Mouse (Mus musculus): ENCODE results near the gene Elmo3.

The Elmo3 gene

DNA sequence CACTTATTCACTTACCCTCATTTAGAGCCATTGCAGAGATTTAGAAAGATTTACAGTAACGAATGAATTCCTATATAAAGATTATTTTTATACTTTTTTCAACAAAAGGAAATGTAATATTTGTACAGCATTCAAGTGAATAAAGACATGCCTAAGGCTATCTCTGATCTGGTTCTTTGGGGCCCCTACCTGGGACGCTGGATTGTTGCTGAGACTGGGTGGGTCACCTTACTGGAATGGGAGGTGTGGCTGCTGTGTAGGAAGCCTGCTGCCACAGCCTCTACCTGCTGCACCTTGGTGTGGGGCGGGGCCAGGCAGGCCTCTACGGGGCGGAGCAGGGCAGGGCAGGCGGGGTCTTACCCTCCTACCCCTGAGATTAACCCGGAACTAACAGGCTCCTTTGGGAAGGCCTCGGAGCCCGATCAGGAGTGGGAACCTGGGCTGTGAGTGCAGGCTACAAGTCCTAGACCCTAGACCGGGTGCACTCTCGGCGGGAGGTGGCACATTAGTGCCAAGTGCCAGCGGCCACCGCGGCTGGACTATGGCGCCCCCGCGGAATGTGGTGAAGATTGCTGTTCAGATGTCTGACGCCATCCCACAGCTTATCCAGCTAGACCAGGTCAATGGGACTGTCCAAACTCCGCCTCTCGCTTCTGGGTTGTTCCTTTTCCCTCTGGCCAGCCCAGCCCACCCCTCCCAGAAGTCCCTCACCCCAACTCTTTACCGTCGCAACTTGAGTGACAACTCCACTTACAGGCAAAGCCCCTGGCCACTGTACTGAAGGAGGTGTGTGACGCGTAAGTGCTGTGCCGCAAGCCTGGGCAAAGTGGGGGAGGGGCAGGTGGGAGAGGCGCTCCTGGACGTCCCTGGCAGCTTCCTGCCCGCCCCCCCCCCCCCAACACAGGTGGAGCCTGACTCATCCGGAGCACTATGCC lies at the start of gene Elmo3:
Gene Elmo3, plus strand, starts transcription at position 391 of the 935 bp plus-strand sequence.
- no peak for DNase-seq (ENCODE audit: low read depth)

DNA sequence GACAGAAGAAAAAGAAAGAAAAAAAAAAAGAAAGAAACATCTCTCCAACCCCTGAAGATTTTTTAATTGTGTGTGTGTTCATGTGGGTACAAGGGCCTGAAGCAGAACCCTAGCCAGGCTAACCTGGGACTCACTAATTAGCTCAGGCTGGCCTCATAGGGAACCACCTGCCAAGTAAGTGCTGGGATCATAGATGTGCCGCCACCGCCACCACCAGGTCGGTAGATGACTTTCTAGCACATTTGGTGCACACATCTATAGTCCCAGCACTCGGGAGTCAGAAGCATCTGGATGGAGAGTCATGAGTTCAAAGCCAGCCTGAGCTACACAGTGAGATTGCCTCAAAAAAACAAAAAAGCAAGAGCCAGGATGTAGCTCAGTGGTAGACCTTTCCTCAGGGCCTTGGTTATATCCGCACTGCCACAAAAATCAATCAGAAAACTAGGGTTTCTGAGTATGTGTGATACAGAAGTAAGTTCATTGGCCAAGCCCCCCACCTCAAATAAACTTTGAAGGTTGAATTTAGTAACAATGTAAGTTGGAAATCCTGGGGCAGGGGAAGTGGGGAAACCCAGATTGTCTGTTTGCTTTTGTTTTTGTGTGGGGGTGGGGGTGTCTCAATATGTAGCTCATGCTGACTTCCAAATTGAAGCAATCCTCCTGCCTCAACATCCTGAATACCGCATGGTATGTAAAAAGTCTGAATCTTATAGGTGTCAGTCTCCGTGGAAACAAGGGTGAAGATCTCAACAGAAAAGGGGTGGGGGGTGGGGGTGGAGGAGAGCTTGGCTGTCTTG lies 47.9 kb upstream of the Elmo3 start:
- no peak for DNase-seq (ENCODE audit: low read depth)

DNA sequence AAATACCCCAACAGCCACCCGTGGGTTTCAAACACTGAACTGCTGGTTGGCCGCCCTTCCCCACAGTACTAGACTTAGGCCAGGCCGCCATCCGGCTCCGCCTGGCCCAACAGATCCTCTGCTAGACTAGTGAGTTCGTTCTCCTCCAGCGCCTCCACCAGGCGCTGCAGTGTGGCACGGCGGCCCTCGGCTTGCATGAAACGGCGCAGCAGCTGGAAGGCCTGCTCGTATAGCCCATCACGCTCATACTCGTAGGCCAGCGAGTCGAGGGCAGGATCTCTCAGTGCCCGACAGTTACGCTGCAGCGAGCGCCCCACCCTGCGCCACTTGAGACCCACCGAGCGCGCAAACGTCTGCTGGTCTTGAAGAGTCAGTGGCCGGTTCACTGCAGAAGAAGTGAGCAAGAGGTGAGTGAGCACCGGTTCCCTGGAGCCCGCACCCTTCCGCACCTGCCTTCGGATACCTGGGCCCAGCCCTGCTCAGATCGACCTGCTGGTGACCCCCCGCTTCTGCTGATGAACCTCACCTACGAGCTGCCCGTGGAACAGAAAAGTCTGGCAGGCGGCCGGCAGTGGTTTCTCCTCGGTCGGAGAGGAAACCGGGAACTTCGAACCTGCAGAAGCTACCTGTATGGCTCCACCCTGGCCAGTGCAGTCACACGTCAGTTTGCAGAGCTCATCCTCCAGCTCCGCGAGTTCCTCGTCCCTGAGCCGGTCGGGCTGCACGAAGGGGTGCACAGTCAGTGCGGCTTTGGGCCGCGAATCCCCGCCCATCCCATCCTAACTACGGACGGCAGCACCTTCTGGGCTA lies 46.3 kb upstream of the Elmo3 start:
- no peak for DNase-seq (ENCODE audit: low read depth)

DNA sequence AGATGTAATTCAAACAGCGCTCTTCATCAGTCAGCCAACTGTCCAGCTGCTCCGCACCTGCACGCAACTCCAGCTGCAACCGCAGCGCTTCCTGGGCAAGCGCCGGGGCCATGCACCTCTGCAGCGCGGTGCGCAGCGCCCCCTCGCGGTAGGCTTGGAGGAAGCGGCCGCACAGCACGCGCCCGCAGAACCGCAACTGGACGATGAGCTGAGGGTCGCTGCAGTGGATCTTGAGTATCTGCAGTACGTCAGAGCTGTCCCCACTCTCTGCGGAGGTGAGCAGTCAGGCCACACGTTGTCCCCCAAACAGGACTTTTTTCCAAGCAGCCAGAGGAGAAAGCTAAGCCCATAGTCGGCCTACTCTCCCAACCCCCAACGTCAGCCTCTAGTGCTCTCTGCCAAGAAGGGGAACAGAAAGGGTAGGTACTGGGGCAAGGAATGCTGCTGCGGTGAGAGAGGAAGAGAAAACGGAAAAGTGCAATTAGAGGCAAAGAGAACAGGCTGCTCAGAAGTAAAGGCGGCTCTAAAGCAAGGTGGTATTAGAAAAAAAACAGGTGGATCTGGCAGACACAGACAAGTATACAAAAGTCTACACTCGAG lies 45.6 kb upstream of the Elmo3 start:
- DNase-seq (ENCODE audit: low read depth), result no peak

DNA sequence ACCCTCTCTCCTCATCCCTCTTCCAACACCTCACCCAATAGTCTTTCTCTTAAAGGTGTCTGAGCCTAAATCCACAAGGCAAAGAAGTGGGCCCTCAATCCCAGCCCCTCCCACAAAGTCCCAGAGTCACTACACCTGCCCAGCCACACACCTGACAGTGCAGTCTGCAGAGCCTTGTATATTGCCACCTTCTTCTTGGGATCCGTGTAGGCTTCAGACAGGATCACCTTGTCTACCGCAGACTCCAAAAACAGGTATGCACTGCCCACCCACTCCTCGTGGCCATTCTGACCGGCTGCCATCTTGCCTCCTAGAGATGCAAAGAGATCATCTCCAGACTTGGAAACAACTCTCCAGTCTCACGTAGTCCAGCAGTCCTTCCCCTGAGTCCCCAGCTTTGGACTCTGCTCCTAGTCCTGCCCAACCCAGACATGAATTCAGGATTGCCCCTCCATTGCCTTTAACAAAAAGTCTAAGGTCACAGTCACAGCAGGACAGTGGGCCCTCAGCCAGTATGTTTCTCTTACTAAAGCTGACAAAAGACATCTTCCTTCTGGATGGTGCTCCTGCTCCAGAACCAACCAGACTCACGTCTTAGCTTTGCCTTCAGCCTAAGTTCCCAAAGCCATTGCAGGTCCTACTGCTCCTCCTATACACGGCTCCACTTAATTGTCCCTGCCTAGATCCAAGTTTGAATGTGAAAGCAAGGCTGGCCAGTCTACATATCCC lies 44.9 kb upstream of the Elmo3 start:
- no peak for DNase-seq (ENCODE audit: low read depth)

DNA sequence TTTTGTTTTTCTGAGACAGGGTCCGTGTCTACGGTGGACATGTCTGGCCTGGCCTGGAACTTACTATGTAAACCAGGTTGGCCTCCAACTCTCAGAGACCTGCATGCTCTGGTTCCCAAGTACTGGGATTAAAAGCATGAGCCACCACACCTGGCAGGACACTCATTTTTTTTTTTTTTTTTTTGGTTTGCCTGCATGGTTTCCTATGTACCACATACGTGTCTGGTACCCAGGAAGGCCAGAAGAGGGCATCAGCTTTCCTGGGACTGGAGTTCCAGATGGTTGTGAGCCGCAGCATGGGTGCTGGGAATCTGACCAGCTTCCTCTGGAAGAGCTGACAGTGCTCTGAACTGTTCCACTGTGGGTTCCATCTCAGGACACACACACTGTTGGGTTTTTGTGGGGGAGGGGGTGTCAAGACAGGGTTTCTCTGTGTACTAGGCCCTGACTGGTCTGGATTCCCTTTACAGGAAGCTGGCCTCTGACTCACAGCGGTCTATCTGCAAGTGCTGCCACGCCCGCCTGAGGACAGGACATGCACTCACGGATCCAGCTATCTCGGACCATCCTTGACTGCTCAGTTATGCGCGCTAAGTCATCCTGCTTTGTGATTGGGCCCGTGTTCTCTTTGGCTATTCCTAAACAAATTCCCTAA lies 43.9 kb upstream of the Elmo3 start:
- DNase-seq (ENCODE audit: low read depth), result no peak

DNA sequence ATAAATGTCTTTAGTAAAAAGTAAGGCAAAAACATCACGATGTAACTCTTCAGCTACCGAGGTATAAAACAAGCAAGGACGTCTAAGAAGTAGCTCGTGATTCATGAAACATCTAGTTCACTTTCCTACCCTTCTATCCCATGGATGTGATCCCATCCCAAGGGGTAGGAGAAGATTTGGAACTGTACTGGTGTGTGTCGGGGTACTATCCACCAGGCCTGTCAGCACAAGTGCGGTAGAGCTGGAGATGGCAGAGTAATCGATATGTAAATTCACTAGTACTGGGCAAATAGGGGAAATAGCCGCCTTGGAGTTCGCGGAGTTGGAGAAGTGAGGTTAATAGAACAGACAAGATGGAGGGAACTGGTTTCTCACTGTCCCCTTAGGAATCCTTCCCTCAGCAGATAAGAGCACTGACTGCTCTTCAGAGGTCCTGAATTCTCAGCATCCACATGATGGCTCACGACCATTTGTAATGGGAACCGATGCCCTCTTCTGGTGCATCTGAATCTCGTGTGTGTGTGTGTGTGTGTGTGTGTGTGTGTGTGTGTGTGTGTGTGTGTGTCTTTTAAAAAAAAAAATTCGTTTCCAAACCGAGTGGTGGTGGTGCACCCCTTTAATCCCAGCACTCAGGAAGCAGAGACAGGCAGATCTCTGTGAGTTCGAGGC lies 42.0 kb upstream of the Elmo3 start:
- DNase-seq (ENCODE audit: low read depth), result no peak

DNA sequence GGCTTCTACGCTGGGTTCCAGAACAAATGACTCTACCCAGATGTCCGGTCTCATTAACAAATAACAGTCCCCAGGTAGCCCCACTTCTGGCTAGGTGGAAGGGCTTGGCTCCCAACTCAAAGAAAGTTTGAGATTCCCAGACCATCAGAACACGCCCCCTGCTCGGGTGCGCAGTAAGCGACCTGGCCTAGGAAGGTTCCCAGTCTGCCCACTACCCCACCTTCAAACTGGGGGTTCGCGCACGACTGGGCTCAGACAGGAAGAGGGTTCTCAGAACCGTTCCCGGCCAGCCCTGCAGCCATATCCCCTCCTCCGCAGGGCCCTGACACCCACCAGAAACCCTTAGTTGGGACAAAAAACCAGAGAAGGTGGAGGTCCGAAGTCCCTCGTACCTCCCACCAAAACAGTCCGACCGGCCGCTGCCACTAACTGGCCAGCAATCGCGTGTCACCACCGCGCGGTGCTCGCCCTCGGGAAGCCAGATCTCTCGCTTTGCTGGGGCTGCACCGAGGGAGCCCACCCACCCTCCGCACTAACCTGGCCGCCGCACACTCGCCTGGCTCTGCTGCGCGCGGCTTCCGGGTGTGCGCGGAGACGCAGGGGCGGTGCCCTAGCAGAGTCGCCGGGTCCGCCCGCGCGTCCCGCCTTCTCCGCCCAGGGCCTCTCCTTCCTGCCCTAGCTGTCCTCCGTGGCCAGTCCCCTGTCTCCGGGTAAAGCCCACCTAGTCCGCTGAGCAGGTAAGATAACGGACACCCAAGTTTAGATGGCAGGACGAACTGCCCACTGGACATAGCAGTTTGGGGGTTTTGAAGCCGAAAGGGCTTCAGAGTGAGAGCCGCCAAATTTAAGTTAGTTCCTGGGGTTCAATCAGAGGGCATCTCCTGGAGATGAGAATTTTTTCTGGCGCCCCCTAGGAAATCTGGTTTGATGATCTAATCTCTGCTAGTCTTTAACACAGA lies 41.1 kb upstream of the Elmo3 start, which contains the start of the genes Tradd and Fbxl8:
Gene Tradd, minus strand, starts transcription at position 586 of the 959 bp plus-strand sequence.
Gene Fbxl8, plus strand, starts transcription at position 625 of the 959 bp plus-strand sequence.
- no peak for DNase-seq (ENCODE audit: low read depth)

DNA sequence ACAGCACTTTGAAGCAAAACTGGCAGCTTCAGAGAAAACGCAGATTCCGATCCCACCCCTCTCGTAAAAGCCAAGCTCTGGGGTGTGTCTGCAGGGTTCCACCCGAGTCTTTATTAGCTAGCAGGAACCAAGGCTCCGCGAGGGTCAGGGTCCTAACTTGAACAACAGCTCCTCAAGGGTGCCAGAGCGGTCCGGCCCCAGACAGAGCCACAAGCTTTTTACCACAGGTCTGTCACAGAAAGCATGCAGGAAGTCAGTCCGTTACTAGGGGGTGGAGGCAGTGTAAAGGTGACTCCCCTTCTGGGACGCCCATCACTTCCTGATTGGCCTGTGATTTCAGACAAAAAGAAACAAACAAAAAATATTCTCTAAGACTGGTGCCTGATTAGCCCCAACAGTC lies 40.3 kb upstream of the Elmo3 start:
- DNase-seq (ENCODE audit: low read depth), result no peak

DNA sequence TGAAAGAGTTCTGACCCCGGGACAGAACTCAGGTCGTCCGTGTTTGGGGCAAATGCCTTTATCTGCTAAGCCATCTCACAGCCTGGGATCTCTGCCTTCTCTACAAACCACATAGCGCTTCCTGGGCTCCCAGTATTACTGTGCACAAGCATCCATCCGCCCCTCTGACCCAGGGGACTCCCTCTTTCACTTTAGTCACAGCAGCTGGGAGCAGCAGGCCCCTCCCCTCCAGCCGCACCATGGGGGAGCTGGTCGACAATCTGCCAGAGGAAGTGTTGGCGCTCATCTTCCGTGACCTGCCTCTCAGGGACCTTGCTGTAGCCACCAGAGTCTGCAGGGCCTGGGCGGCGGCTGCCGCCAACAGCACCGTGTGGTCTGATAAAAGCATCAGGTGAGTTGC lies 38.6 kb upstream of the Elmo3 start:
- DNase-seq (ENCODE audit: low read depth), result no peak

DNA sequence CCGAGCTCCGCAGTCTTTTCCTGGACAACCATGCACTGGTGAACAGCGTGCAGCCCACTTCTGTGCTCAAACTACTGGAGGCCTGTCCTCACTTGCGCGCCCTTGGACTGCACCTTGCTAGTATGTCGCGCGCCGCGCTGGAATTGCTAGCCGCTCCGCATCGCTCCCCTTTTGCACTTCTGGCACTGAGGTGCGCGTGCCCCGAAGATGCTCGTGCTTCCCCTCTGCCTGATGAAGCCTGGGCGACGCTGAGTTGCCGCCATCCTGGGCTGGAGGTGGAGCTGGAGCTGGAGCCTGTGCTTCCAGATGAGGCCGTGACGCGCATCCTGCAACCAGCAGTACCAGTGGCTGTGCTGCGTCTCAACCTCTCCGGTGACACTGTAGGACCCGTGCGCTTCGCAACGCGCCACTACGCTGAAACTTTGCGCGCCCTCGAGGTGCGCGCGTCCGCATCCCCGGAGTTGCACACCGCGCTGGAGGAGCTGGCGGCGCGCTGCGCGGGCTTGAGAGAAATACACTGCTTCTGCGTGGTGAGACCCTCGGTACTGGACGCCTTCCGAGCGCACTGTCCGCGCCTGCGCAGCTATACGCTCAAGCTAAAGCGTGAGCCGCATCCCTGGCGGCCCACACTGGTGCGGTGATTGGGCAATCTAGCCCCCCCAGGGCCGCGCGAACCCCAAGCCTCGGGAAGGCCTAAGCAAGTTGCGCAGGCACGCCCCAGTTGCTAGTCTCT lies 36.9 kb upstream of the Elmo3 start:
- no peak for DNase-seq (ENCODE audit: low read depth)

DNA sequence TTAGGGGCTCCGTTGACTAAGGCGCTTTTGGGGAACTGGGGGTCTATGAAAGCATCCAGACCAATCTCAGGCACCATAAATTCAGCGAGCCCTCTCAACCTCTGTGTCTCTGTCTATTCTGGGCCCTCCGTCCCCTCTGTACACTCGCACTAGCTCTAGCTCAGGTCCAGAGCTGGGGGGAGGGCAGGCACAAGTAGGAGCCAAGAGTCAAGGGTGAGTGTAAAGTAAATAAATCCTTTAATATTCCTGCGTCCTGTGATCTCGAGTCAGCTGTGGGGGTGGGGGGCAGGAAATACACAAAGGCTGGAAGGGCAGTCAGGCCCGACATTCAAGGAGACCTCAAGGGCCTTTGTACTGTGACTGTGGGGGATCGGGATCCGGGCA lies 36.3 kb upstream of the Elmo3 start:
- no peak for DNase-seq (ENCODE audit: low read depth)

DNA sequence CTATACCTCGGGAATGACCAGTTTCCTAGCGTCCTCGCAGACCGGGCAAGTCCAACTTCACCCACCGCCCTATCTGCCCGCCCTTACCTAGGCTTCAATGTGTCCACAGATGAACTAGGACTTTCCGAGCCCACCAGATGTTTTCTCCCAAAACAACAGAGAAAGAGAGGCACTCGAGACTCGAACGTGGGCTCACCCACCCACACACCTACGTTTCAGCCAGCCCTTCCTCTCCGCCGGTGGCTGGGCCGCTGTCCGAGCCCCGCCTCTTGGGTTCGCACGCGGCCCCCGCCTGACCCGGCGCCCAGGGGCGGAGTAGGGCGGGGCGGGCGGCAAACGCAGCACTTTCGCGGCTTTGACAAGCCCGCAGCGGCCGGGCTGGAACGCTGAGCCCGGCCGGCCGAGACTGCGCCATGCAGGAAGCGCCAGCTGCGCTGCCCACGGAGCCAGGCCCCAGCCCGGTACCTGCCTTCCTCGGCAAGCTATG lies 35.9 kb upstream of the Elmo3 start, which contains the start of gene Hsf4:
Gene Hsf4, plus strand, starts transcription at position 341 of the 487 bp plus-strand sequence.
- DNase-seq (ENCODE audit: low read depth), result no peak

DNA sequence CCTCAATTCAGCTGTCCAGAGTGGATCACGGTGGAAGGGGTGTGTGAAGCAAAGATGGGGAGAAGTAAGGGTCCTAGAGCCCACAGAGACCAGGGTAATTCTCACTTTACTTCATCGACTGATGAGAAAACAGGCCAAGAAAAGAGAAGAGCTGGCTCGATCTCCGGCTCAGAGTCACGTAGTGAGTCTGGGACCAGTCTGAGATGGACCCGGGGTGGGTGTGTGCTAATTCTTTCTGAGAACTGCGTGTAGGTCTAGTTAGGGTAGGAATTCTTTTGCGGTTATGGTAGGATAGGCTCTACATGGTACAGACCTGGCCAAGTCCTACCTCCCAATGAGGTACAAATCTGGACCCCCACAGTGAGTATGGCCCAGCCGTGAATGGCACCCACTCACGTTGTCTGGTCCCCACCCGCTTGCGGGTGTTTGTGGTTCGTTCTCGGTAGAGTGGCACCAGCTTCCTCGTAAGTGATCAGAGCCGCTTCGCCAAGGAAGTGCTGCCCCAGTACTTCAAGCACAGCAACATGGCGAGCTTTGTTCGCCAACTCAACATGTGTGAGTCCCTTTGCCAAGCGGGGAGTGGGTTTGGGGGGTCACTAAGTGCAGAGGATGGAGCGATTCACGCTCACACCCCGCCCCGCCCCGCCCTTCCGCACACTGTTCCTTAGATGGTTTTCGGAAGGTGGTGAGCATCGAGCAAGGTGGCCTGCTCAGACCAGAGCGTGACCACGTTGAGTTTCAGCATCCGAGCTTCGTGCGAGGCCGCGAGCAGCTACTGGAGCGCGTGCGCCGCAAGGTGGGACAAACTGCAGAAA lies 35.1 kb upstream of the Elmo3 start:
- DNase-seq (ENCODE audit: low read depth), result no peak

DNA sequence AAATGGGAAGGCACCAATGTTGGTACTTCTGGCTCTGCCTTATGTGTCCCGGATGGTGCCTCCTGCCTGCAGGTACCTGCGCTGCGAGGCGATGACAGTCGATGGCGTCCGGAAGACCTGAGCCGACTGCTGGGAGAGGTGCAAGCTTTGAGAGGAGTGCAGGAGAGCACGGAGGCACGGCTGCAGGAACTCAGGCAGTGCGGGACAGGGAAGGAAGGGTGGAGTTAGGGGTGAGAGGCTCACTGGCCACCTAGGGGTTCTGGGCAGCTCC lies 34.5 kb upstream of the Elmo3 start:
- no peak for DNase-seq (ENCODE audit: low read depth)

DNA sequence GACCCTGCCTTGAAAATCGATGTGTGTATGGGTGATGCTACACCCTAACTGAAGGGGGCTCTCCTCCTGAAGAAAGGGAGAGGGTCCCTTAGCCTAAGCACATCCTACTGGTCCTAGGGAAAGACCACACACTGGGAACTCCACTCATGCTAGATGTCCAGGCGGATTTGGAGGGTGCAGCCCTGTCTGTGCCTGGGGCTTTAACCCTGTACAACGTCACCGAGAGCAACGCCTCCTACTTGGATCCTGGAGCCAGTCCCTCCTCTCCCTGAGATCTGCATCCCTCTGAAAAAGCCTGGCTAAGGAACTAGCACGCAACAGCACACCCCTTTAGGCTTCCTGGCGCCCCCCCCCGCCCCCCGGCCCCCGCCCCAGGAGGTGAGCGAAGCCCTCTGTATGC lies 30.0 kb upstream of the Elmo3 start:
- DNase-seq (ENCODE audit: low read depth), result no peak

DNA sequence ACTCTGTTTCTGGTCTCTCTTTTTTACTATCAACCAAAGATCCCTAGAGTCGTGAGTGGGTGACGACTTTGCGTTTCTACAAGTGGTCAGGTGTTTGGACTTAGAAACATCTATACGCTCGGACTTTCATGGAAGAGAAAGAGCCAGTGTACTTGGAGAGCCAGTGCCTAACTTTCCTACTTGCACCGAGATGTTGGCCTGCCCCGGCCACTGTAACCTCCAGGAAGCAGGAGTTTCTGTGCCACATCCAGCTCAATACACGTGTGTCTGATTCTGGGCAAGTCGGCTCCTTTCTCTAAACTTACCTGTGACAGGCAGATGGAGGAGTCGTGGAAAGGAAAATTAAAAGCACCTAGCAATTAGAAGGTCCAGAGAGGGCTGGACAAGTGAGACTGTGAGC lies 29.6 kb upstream of the Elmo3 start, which contains the start of gene Nol3:
Gene Nol3, plus strand, starts transcription at position 301 of the 400 bp plus-strand sequence.
- DNase-seq (ENCODE audit: low read depth), result no peak

Data from c-Kit-positive CD71-negative TER-119-negative erythroid progenitor cells, embryonic 14.5 days (primary cell).